Mouse (Mus musculus): ENCODE results near the gene Atp6v0a4.
A peak's percentile ranks its signal among the peaks of the same experiment; 100 is the strongest.

Atp6v0a4 gene

DNA sequence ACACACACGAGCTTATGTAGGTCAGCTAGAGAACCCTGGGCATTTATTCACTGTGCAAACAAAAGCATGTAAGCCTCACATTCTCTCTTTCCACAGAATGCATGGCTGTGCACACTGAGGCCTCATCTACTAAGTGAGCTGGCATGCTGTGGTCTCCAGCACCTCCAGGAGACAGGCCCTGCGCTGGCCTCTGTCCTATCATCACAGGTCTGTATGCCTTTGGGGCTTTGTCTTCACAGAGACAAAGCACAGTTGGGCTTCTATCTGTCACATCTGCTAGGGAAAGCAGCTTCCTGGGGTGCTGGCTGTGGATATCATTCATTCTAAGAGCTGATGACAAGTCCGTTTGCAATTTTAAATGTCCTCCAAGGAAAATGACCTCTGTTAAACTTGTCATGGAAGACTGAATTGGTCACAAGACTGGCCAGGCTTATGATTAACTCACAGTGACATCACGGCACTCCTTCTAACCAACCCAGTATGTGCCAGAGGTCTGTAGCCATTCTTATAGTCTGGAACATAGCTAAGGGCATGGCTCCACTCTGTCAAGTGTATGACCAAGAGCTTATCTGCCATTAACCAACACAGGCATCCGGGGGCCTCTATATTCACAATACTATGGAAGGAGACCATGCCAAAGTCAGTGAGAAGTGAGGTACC is 52.1 kb downstream of the Atp6v0a4 start:
- DNase-seq, result no peak

DNA sequence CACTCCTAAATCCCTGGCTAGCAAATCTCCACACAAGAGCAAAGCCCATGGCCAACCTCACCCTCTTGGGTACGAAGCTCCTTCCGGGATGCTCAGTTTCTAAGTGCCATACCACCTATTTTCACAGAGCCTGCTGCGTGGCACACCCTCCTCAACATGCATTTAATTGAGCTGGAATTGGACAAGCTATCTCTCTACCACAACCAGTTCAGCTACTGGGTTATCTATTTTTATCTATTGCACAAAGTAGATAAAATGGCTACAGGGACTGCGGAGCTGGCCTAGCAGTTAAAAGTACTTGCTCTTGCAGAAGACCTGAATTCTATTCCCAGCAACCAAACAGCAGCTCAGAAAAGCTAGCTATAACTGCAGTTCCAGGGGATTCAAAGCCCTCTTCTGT is 53.1 kb downstream of the Atp6v0a4 start:
- no peak for DNase-seq

DNA sequence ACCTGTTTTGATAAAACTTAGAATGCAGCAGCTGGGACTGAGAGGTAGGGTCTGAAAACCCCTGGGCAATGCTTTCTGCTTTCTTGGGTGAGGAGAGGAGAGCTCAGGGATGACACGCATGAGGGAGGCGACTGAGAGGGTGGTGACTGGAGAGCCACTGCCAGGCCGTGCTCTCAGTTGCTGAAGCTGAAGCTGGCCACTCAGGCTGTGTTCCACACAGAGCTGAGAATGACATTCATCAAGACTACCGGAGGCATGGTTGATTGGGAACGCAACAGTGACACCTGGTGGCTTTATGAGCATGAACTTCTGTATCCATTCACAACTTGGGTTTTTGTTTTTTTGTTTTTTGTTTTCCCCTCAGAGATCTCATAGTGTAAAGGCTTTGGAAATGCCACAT is 58.2 kb downstream of the Atp6v0a4 start:
- DNase-seq, result peak; percentile 54

DNA sequence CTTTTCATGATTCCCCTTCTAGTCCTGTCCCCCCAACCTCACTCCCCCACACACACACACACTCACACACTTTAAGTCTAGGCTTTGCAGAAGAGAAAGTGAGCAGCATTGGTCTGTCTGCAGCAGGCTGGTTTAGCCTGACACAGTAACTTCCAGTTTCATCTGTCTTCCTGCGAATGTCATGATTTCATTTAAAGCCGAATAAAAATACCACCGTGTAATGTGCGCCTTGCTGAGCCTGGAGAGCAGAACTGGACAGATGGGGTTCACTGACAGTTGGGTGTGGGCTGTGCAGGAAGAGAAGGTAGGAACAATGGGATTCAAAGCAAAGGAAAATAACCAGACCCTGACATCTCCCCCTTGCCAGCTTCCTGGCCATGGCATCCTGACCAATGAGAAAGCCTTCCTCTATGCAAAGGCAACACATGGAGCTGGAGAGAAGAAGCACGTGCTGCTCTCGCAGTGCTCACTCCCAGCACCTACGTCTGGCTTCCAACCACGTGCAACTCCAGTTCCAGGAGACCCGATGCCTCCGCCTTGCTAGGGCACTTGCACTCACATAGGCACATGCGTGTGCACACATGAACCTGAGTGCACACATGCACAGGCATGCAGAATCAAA is 58.8 kb downstream of the Atp6v0a4 start:
- peak; percentile 13 for DNase-seq

DNA sequence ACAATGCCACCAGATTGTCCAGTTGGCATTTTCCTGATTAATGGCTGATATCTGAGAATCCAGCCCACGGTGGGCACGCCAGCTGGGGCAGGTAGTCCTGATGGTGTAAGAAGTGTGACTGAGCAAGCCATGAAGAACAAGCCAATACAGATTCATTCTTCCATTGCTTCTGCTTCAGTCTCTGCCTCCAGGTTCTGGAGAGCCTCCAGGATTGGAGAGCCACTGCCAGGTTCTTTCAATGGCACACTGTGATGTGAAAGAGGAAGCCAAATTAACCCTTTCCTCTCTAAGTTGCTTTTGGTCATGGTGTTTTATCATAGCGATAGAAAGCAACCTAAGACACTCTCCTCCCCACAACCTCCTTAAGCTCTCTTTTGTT is 59.3 kb downstream of the Atp6v0a4 start:
- DNase-seq, result peak; percentile 45

DNA sequence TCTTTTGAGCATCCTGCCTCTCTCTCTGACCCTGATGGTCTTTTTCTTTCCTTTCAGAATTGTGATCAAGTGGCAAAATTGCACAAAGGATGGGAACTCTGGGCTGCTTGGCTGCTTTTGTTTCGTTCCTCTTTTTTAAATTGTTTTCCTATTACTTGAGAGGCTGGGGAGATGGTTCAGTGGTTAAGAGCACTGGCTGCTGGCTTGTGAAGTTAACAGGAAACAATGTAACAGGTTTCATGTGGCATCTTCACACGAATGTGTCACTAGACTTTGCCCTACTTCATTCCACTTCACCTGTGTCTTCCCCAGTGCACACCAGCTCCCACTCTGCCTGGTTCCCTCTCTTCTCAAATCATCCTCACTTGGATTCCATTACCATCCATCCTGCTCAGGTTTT is 59.8 kb downstream of the Atp6v0a4 start:
- DNase-seq, result no peak

DNA sequence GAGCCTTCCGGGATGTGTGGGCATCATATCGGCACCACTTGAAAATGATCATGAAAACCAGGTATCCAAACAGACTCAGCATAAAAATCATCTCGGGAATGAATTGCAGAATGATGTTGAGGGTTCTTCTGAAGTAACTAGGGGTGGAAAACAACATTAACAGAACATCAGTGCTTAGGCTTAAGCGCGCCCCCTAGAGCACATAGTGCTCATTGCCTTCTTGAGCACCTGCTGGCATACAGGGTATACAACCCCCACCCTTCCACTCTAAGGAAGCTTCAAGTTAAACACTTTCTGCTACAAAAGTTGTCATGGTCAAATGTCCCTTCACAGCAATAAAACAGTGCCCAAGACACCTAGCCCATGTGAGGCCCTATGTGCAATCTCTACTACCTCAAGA is 65.6 kb downstream of the Atp6v0a4 start:
- DNase-seq, result no peak

DNA sequence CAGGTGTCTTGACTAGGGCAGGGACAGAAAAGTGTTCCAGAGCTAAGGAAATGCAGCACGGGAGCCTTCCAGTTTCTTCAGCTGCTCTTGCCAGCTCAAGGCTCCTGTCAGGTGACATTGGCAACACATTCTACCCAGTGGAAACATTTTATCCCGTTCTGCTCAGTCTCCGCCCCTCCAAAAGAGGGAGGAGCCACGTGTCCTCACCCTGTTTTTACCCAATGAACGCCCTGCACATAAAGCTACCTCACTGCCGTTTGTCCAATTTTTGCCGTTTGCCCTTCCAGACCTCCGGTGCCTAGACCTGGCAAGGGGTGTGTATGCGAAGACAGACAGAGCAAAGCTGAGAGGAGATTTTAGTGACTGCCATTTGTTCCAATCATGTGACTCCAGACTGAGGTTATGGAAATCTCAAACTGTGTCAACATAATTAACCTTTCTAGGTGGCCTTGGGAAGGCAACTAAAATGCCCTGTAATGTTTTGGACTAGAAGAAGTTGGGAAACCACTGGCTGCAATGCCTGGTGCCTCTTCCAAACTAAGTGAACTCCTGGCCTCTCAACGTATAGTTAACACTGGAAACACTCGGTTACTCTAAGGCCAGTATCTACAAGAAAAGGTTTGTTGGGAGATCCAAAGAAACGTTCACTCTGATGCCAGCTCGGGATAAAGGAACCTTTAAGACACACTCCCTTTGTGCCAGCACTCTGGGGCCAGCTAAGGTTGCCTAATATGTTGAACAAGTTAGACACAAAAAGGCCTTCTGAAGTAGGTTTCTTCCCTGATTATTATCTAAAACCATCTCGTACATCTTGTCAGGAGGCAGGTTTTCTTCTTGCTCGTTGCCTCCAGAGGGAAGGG is 68.7 kb downstream of the Atp6v0a4 start:
- no peak for DNase-seq

DNA sequence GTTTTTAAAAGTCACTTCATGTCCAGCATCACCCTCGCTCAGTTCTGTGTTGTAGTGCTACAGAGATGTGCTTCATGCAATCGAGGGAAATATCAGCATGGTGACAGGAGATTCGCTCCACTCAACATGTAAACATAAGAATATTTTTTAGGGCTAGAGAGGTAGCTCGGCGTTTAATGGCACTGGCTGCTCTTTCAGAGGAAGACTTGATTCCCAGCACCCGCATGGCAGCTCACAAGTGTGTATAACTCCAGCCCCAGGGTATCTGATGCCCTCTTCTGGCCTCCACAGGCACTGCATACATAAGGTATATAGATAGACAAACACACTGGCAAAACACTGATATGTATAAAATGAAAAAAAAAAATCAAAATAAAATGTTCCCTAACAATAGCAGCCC is 74.8 kb downstream of the Atp6v0a4 start:
- DNase-seq, result no peak

DNA sequence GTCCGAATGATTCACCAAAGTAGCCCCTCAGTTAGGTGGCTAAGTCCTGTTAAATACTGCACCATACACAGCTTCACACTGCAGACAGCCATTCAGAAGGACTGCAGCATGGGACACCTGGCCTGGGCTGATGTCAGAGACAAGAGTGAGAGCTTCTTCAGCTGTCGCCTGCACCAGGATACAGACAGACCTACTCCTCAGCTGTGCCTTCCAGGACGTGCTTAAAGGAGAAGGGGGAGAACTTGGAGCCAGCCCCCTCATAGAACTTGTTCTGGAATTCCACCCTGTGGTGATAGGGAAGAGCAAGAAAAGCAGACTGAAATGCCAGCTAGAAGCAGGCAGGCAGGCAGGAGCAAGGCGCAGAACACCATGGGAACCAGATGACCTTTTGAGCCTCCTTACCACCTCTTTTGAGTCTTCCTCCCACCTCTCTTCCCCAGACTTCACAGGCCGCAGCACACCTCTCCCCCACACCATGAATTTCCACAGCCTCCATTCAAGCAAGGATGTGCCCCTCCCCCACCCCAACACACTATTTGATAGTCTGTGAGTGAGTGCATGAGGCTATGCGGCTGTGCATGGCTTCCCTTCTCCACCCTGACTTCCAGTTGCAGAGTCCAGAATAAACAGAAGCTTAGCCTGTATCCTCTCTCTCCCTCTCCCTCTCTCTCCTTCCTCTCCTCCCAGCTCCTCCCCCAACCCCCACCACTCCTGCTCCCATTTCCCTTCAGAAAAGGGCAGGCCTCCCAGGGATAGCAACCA is 75.4 kb downstream of the Atp6v0a4 start:
- no peak for DNase-seq

DNA sequence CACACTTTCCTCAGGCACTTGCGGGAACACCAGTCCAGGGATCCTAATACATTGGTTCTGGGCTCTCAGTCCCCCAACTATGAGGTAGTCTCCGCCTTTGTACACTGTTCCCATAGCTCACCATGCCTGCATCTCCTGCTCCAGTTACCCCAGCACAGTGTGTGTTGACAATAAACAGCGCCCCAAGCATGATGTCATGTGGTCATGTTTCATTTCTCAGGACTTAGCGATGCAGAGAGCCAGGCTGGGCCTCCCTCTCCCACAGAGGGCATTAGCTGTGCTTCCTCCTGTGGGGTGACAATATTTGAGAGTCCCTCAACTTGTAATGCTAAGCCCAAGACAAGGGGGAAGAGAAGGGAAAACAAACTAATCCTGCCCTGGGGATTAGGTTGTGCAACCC is 76.4 kb downstream of the Atp6v0a4 start:
- no peak for DNase-seq

DNA sequence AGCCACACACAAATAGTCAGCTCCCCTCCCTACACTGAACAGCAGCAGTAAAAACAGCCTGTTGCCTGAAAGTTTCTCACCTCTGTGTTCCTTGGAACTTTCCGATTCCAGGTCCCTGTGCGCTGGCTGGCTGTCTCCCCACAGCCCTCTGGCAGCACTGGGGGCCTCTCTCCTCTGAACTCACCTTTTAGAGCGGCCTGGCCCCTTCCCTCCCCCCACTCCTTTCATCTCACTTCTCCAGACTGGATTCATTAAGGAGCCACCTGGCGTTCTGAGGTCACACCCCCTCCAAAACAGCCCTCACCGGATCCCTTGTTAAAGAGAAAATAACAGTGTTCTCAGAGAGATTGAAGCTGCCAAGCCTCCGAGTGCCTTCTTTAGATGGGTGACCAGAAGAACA is 77.5 kb downstream of the Atp6v0a4 start, which contains the start of gene Svopl:
Gene Svopl, minus strand, starts transcription at position 159 of the 400 bp plus-strand sequence.
- DNase-seq, result no peak

DNA sequence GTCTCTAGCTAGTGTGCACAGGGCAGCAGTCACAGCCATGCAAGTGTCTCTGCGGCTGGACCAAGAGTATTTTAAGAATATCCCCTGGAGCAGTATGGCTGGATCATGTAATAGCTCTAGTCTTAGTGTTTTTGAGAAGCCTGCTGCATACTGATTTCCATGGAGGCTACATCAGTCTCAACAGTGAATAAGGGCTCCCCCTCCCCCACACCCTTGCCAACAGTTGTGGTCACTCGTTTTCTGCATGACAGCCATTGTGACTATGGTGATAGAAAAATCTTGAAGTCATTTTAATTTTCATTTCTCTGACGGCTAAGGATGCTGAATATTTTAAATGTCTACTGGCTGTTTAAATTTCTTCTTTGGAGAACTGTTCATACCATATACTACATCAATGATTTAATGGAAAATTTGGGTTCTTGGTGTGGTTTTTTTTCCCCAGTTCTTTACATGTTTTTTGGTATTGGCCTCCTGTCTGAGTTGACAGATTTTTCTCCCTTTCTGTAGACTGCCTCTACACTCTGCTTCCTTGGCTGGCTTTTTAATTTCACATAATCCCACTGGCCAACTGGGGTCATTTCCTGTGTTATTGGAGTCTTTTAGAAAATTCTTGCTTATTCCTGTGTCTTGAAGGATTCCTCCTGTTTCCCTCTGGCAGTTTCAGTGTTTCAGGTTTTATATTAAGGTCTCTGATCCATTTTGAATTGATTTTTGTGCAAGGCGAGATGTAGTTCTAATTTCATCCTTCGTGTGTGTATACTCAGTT is 91.4 kb downstream of the Atp6v0a4 start:
- no peak for DNase-seq

DNA sequence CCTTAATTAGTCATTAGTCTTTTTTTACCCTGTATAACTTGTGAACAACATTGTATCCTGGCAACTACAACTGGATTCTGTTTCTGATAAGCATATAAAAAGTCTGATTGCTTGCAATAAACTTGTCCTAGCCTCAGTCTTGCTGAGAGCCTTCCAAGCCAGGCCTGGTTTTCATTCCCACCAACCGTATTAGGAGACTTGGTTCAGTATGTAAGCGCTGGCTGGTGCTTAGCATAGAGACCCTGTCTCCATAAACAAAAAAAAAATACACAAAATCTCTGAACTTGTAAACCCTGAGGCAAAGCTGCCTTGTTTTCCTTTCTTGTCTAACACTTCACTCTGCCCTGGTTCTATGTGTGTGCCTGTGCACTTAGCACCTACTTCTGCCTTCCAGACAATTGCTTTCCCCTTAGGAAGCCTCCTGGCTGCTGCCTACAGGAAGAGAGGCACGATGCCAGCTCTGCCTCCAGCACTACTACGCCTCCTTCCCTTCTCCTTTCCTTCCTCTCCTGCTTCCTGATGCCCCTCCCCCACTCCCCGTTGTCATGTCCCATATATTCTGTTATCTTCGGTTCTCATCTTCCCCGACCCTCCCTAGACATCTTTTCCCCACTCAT is 92.4 kb downstream of the Atp6v0a4 start:
- DNase-seq, result no peak

DNA sequence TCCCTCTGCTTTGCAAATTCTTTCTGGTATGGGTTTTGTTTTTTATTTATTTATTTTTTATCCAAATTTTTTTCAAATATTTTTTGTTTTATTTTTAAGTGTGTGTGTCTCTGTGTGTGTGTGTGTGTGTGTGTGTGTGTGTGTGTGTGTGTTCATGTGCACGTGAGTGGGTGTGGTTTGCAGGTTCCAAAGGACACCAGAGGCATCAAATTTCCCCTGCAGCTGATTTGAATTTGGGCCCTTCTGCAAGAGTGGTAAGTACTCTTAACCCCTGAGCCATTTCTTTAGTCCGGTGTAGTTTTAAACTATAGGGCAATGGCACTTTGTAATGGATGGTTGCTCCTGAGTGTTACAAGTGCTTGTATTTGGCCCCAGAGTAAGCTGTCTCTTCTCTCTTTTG is 96.2 kb downstream of the Atp6v0a4 start:
- no peak for DNase-seq

DNA sequence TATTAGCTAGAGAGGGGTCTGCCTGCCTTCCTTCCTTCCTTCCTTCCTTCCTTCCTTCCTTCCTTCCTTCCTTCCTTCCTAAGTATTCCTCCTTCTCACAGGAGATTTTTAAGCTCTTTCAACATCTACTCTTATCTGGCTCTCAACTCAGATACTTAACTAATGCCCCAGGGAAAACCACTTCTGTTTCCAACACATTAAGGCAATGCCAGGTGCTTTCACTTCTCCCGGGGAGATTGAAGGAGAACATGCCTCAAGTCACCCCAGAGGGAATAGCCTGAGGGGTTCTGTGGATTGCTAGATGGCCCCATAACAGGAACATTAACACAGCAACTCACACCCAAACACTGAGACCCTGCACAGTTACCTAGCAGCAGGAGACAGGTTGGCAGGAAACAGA is 96.6 kb downstream of the Atp6v0a4 start:
- no peak for DNase-seq

DNA sequence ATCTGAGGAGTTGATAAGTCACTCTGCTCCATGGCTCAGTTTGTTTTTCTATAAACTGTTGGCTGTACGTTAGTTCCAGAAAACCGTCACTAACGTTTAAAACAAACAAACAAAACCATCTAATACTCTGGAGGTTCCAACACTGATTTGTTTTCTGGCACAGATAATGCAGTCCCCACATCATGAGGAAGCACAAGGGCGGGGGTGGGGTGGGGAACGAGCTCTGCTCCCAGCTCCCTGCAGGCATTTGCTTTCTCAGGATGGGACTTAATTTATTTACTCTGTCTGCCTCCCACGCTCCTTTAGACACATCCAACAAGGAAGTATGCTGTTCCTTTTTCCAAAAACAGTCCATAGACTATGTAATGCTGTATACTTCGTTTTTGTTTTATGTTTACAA is 101.1 kb downstream of the Atp6v0a4 start:
- DNase-seq, result no peak

DNA sequence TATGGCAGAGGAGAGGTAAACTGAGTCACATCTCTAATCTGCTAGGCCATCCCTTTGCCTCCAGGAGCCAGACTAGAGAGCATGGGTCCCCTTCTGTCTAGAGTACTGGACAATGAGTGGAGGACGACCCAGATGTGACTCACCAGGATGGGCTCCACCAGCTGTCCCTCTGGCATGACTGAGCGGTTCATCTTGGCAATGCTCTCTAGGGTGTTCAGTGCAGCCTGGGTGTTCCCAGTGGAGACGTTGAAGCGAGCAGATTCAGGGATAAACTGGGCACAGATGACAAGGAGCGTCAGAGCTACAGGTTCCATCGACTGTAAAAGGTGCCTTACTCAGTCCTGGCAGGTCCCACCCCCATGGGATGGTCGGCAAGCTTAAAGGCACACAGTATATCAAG is 103.0 kb downstream of the Atp6v0a4 start:
- no peak for DNase-seq

DNA sequence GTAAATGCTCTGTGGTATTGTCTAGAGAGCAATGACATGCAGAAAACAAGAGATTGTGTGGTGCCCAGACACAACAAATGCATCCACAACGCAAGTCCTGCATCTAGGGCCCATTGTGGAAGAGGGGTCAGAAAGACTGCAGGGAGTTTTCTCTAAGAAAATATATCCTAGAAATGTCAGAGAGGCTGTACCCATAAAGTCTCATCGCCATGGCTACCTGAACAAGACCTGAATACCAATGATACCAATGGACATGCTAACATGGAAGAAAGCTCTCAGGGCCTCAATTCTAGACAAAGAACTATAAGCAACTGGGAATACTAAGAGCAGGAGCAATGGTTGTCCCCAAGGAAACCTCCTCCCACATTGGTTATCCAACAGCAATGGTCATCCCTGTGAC is 111.6 kb downstream of the Atp6v0a4 start:
- DNase-seq, result no peak

DNA sequence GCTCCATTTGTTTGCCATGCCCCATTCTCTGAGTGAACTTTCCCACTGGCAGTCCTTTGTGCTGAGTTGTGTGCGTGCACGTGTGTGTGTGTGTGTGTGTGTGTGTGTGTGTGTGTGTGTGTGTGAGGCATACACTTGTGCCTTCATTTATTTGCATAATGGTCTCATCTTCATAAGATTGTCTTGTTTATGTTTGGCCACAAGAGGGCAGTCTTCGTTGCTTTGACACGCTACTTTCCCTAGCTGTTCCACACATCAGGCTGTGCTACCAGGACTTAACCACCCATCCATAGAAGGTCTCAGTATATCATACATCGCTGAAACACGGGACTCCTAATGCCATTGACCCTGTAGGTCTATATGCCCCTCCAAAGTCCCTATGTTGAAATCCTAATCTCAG is 116.9 kb downstream of the Atp6v0a4 start:
- DNase-seq, result peak; percentile 41

All from cerebellum, adult 8-10 months (tissue).